Mouse (Mus musculus) urinary bladder, postnatal 4 days (tissue): ENCODE measurements around the gene Plekho2.

ENCODE experiments used
- DNase-seq, 2 experiments: peaks; one replicate each; pipeline ENCODE4 v3.0.0; 2021 to 2022; ENCODE audit warnings: low spot score in 2 of 2

Plekho2 gene

DNA sequence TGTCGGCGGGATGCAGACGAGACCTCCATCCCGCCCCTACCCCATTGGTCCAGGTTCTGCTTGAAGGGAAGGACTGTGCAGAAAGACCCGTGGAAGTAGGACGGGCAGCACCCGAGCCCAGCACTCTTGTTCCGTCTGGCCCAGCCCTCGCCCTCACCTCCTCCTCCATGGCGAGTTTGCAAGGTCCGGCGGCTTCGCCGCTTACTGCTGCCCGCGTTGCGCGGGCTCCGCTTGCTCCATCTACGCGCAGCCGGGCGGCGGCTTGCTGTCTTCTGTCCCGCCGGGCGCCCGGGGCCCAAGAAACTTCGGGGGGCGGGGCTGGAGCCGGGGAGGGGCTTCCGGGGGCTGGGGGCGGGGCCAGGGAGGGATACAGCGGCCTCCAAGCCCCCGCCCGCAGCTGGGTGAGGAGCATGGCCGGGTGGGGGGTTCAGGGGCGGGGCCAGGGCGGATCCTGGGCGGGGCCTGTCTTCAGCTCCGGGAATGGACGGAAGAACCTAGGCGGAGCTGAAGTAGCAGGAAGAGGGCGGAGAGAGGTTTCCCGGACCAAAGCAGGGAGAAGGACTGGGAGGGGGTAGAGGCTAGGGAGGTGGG lies at the start of gene Plekho2:
Plekho2 (minus strand) TSS at position 260 of the 591 bp plus-strand sequence.
- DNase-seq, result peak; percentile 92 to 93

DNA sequence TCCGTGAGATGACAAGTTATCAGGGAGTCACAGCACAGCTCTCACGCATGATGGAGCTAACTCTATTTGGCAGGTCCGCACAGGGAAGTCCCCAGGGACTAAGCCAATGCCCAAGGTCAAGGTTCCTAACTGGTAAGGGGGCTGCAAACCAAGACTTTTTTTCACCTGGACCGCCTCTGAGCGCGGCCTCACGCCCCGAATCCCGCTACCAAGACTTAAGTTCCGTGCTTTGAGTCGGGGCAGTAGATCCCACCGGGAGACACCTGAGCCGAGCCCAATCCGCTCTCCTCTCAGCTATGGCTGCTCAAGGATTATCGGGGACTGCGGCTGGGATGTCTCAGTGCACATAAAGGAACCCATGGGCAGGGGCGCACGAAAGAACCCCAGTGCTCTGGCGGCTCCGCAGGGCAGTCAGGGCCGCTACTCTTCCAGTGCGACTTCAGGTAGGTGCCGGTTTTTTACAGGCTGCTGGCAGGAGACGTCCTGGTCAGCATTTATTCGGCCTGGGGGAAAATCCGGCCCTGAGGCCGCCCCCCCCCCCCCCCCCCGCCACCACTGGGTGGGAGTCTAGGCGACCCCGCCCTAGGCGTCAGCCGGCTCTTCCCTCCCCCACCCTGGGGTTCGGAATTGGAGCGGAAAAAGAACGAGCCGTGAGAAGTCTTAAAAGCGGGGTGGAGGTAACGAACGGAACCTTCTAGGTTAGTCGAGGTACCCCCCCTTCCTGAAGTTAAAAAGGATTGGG lies 49.4 kb upstream of the Plekho2 start, which contains the start of gene Rbpms2:
Rbpms2 (plus strand) TSS at position 624 of the 742 bp plus-strand sequence.
- DNase-seq, result no peak

DNA sequence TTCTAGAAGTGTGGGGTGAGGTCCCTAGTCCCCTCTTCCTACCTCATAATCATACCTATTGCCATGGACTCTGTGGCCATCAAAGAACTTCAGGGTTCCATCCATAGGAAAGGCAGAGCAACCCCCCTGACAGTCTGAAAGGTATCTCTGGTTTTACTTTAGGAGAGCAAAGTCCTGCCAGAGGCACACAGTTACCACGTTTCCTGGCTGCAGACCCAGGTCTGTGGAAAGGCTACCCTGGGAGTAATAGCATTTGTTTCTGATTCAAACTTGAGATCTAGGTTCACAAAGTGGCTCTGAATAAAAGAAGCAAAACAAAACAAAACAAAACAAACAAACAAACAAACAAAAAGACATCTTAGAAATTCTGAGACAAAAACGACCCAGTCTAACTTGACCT lies 44.4 kb upstream of the Plekho2 start:
- DNase-seq, result no peak

DNA sequence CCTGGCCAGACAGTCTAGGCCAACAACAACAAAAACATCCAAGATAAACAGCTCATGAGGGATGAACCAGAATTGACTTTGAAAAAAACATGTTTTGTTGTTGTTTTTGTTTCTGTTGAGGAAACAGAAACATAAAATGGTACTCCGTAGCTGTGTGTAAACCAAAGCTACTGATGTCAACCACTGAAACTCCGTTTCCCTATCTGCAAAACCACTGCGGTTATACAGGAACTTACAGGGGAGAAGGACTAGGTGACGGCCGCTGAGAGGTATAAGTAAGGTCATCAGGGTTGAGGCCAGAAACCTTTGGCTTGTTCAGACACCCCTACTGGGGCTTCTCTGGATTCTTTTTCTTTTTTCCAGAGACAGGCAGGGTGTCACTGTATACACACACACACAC lies 43.0 kb upstream of the Plekho2 start:
- DNase-seq, result no peak

DNA sequence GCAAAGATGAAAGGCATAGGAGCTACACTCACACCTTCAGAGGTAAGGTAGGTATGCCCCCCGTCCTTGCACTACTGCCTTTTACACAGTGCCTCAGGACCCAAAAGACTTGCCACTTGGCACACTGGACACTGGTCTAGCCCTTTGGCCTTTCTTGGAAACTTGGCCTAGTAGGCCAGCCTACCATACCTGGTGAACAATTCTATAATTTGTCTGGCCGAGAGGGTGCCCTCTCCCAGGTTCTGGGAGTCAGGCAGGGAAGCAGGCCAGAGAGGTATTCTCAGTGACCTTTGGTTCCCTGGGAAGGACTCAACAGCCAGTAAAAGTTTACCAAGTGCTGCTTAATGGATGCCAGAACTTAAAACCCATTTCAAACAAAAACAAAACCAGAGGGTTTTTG lies 41.8 kb upstream of the Plekho2 start:
- DNase-seq, result no peak

DNA sequence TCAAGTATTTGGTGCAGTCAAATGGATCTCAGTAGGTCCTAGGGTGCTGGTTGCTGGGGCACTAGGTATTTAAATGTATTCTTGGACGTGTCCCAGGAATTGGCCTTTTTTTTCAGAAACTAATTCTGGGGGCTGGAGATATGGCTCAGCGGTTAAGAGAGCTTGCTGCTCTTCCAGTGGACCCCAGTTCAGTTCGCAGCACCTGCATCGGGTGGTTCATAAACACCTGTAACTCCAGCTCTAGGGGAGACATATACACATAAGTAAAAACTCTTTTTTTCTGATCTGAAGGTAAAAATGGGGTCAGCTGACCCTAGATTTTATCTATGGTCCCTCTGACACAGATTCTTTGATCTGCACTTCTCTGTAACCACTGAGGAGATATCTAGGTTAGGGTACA lies 41.4 kb upstream of the Plekho2 start:
- no peak for DNase-seq

DNA sequence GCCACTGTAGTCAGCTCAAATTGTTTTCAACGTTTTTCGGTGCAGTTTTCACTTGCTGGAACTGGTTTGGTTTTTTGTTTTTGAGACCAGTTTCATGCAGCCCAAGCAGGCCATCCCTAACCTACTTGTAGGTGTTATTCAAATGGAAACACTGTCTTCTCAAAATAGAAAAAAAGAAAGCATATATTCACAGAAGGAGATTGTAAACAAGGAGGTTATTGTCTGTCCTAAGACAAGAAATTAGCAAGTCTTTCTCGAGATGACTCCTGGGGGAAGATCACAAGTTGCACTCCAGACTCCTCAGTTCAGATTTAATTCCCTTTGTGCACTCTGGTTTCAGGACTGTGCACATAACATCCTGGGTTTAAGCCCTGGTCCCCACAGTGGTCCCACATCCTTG lies 39.5 kb upstream of the Plekho2 start:
- DNase-seq, result no peak

DNA sequence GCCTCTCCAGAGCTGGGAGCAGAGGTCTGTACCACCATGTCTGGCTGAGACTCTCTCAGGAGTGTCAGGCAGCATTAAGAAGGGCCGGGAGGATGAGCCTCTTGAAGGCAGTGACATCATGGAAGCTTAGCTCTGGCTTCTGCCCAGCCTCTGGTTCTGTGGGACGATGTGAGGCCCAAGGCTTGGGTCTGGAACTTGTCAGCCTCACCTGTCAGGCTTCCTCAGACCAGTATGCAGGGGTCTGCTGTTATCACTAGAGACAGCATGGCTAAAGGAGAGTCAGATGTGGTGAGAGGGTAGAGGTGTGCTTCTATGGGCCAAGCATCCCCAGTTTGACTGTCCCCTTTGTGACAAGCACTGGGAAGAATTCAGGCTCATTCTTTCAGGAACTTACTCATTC lies 33.3 kb upstream of the Plekho2 start:
- no peak for DNase-seq

DNA sequence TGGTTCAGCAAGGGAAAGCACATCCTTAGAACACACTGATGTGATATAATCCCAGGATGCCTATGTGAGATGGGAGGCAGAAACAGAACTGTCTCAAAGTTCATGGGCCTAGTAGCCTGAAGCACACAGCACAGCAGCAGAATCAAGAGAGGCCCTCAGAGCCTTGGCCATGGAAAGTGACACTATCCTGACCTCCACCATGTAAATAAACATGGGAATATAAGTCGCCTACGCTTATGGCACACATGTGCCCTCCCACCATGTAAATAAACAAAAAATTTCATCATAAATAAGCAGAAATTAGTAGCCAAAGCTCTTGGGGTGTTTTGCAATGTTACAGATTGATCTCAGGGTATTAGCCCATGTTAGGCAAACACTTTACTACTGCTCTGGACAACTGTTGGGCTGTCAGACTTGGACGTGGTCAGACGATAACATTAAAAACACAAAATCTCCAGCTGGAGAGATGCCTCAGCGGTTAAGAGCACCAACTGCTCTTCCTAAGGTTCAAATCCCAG lies 32.2 kb upstream of the Plekho2 start:
- DNase-seq, result no peak

DNA sequence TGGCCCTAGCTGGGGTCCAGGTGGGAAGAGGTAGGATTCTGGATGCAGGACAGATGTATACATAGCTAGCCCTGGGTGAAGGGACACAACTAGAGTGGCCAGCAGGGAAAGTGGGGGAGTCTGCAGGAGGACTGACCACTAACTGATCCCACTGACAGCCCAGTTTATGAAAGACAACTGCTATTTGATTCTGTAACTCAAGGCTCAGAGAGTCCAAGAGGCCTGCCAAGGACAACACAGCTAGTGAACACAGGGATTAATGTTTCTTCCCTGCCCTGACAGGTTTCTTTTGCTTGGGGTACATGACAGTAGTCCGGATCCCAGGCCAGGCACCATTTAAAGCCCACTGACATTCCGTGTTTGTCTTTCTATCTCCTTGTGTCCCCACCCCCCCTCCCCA lies 27.3 kb upstream of the Plekho2 start:
- no peak for DNase-seq

DNA sequence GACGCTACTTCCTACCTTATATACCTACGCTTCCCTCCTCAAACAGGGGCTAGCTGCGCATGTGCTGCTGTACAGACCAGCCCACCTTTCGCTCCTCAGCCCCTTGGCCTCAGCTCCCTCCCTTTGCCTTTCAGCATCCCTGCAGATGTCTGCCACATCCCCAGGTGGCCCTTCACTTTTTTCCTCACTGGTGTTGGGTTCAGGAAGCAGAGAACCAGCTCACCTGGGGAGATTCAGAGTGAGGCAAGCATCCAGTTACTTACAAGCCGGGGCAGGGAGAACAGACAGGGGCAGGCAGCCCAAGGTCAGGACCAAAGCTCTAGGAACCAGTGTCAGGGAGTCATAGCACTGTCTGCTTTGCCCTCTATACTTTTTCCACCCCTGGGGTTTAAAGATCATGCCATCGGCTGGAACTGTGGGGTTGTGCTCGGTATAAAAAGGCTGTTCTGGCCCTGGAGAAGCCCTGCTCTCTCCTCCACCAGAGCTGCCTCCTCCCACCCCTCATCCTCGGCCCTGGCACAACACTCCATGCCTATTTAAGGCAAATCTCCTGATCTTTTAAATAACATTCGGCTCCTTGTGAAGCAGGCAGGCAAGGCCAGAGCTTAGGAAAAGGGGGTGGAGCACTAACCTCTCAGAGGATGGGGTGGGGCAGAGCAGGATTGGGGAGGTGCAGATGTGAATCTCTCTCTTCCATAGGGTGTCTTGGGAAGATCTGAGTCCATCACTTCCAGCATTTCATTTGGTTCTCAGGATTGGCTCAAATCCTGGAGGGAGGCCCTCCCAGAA lies 26.7 kb upstream of the Plekho2 start:
- DNase-seq, result no peak

DNA sequence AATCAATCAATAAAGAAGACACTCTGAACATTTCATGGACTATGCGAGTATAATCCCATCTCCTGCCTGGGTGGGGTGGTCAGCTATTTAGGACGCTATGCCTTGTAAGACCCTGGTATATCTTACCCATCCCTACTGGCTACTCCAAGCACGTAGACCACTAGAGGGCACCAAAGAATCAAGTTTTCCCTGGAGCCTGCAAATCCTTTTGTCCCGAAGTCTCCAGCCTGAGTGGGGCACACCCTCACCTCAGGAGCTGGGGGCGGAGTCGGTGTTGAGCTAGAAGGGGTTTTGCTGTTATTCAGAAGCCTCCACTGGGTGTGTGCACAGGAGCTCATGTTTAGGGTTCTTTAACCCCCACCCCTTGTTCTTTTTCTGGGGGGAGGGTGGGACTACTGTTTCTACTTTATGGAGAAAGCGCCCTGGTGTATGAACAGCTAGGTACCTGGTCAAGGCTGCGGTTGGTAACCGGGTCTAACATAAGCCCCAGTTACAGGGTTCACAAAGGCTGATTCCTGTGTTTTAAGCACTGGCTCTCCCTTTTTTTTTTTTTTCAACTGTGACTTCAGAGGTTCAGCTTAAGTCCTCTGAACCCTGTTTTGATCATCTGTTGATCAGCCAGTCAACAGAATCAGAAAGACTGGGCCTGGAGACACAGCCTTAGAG lies 25.8 kb upstream of the Plekho2 start:
- peak; percentile 57 to 77 for DNase-seq

DNA sequence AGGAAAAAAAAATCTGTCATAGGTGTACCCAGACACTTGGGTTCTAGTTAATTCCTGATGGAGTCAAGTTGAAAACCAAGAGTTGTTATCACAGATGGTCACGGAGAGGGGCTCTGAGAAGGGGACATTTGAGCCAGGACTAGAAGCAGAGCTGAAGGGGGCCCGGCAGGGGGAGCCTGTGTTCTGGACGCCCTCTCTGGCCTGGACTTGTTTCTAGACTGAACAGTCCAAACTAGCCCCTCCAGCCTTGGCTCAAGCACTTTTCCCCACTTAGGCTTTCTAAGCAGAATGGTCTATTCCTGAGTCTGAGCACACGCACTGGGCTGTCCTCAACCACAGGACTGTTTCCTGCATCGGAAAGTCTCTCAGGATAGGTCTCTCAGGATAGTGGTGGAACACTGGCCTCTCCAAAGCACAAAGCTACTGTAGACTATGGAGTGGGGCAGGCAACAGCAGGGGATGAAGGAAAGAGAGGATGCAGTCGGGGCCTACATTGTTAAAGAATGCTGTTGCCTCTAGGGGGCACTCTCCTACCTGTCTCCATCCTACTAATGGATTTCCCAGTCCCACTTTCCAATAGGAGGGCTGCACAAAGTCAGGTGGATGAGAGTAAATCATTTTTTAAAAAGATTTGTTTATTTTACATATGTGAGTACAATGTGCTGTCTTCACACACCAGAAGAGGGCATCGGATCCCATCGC lies 23.7 kb upstream of the Plekho2 start:
- DNase-seq, result no peak

DNA sequence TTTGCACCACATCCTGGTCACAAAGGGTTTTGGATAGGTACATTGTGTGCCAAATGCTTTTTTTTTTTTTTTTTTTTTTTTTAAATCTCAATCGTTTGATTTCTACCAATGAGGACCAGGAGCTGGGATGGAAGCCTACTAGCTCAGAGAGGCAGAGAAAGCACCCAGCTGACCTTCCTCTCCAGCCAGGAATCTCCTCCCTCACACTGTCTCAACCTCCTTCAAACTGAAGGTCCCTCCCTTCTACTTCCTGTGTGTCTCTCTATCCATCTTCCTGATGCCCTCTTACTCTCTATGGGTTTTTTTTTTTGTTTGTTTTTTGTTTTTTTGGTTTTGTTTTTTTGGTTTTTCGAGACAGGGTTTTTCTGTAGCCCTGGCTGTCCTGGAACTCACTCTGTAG lies 21.1 kb upstream of the Plekho2 start:
- DNase-seq, result no peak

DNA sequence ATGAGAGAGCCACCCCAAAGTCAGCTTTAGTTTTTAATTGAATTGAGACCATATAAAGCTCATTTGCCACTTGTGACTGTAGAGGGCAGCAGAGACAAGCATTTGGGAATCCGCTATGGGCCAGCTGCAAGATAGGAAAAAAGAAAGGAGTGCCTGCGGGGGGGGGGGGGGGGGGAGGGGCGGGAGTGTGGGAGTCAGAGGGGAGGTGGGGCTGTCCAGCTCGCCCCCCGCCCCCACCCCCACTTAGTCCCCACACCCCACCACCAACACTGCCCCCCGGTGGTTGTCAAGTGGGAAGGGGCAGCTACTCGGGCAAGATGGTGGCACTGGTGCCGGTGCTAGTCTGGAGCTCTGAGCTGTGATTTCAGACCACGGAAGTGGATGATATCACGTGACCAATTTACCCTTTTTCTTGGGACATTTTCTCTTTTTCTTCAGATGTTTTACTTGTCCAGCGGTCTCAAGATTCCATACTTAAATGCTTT lies 19.0 kb upstream of the Plekho2 start:
- DNase-seq, result peak in 1 of 2 experiments; percentile 28

DNA sequence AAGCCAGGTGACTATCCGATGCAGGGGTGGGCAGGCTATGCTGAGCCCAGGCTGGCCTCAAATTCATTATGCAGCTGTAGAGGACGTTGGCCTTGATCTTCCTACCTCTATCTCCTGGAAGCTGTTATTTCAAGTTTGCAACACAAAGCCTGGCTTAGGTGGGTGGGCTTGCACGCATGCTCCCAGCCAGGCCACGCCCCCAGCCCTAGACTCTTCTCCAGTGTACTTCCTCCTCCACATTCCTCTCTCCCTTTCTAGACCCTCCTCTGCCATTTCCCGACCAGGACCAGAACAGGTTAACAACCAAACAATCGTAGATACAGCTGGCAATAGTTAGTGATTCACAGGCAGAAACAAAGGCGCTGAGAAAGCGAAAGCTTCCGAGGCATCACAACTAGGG lies 13.8 kb upstream of the Plekho2 start:
- DNase-seq, result no peak

DNA sequence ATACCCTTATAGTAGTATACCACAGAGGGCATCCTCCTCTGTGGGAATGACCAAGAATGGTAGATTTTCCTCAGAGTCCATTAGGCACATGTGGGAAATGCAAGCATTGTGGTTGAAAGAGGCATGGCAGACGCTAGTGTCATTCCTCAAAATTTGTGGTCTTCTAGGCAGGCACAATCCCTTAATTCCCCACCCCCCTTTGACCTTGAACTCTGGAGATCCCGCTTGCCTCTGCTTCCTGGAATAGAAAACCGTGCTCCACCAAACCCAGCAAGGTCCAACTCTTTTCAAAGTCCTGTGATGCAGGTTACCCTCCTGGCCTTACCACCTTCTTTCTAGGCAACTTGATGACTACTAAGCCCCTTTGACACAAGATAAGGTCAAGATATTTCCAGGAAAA lies 12.9 kb upstream of the Plekho2 start:
- no peak for DNase-seq

DNA sequence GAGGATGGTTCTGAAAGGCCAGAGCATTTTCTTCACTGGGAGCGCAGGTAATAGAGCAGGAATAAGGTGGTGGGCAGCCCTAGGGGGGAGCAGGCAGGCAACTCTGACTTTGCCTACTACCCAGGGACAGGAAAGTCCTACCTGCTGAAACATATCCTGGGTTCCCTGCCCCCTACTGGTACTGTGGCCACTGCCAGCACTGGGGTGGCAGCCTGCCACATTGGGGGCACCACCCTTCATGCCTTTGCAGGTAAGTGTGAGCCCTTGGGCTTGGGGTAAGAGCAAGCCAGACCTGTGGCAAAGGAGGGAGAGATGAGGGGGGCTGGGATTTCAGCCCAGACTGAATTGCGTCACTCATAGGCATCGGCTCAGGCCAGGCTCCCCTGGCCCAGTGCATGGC lies 9.3 kb upstream of the Plekho2 start:
- no peak for DNase-seq

DNA sequence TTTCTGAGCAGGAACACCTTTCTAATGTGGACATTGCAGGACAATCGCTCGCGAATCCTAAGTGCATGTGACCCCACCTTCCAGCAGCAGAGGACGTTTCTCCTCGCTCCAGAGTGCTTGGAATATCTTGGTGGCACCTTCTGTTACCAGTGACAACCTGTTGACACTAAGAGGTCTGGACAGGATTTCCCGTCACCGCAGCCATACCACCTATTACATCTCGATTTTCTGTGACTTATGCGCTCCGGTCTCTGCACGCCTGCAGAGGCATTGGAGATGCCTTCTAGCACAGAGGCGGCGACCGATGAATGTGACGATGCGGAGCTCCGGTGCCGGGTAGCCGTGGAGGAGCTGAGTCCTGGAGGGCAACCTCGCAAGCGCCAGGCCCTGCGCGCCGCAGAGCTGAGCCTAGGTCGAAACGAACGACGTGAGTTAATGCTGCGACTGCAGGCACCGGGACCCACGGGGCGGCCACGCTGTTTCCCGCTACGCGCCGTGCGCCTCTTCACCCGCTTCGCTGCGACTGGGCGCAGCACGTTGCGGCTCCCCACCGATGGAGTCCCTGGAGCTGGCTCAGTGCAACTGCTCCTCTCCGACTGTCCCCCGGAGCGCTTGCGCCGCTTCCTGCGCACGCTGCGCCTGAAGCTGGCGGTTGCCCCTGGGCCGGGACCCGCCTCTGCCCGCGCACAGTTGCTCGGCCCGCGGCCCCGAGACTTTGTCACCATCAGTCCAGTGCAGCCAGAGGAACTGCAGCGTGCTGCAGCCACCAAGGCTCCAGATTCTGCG lies 7.9 kb upstream of the Plekho2 start:
- DNase-seq, result no peak

DNA sequence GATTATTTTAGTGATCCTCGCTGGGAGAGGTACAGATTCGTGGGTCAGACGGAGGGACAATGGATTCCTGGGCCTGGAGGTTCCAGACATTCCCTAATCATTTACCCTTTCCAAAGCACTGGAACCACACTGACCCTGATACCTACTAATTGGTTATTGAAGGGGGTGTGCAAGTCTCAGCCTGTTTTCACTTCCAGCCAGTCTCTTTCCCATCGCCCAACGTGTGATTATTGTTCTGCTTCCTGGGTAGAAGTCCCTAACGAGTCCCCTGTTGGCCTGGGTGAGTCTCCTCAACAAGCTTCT lies 7.4 kb upstream of the Plekho2 start:
- DNase-seq, result no peak
